Mouse (Mus musculus) left cerebral cortex, postnatal 25 days (tissue): ENCODE measurements around the gene Dcun1d1. TPM values are rescaled to one million over a fixed set of nuclear protein-coding genes. Genes with fewer than 3 reads are reported as not detected.
A peak's percentile ranks its signal among the peaks of the same experiment; 100 is the strongest.

ENCODE experiments used
- DNase-seq, 2 experiments: peaks; one replicate each; pipeline ENCODE4 v3.0.0; 2022; ENCODE audit warnings: low spot score in 2 of 2, mixed read lengths in 1 of 2
- intact Hi-C: fragments of 180-260 bp; cut with DNase I; formaldehyde crosslinking; loops from one replicate; pipeline ENCODE4 v1.15.1; 2025
- total RNA-seq, 2 experiments: library from RNA; stranded (reverse); gene quantifications; 2 replicates each; pipeline ENCODE4 v1.2.3; 2021

Gene Dcun1d1
- total RNA-seq: 10 to 100 TPM; 71.0 to 77.6 TPM

DNA sequence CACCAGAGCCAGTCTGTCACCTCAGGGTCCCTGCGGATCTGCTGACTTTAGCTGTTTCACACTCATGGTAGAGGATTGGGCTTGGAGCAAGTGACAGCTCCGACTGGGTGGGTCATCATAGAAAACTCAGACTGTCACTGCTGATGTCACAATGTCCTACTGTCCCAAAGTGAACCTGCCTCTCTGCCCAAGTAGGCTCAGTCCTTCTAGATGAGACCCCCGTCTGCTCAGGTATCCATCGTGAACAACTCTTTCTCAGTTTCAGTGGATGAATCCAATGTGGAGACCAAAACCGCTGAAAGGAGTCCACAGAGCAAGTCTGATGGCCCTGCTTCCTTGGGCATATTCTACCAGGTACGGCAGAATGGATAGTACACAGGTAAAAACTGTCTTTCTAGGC lies at the start of gene Dcun1d1:
TSS of gene Dcun1d1 (minus strand) at position 101 of the 400 bp plus-strand sequence.
- intact Hi-C loops: loop anchor here (10.0 kb wide), 1 partner anchor 183 kb away; the partner anchor contains the start of gene Atp11b
- DNase-seq: no peak

- intact Hi-C loops: no loop called here
- no peak for DNase-seq
These were observed 49.0 kb upstream of the Dcun1d1 start for GRCm38 (mm10) chr3:35986266-35986665.

GRCm38 (mm10) chr3:35973551-35973950 lies 36.3 kb upstream of the Dcun1d1 start:
- intact Hi-C loops: loop anchor here (2.0 kb wide), 2 partner anchors 87 to 285 kb away; no protein-coding TSS in a partner anchor
- peak in 1 of 2 experiments; percentile 36 for DNase-seq

DNA sequence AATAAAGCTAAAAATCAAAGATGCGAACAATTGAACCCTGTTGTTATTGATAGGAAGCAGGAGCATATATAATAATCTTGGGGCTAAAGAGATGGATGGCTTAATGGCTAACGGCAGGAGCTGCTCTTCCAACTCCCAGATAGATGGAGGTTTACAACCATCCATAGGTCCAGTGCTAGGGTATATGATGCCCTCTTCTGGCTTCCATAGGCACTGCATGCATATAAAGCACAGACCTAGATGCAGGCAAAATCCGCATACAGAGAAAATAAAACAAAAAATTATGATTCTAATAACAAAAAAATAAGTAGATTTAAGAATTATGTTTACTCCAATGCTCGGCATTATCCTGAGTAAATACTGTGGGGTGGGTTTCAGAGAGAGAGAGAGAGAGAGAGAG lies 35.7 kb upstream of the Dcun1d1 start:
- intact Hi-C loops: loop anchor here (2.0 kb wide), 2 partner anchors 88 to 284 kb away; no protein-coding TSS in a partner anchor
- DNase-seq: peak in 1 of 2 experiments; percentile 37

- peak in 1 of 2 experiments; percentile 33 for DNase-seq
- intact Hi-C loops: no loop called here
These were observed 33.9 kb upstream of the Dcun1d1 start for GRCm38 (mm10) chr3:35971149-35971548.

DNA sequence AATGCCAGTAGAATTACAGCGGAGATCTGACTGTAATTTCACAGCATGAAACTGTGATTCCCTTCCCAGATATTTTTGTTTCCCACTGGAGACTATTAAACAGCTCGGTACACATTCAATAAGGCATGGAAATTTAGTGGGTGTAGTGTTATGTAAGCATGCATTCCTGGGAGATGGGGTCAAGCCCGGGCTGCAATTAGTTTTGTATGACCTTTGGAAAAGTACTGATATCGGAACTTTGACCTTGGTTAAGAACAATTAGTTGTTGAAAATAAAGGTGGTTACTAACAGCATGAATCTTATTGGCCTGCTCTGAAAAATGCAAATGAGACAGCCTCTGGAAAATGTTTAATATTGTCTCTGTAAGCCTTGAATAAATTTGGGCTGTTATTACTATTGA lies 33.2 kb upstream of the Dcun1d1 start:
- no peak for DNase-seq
- intact Hi-C loops: no loop called here

- intact Hi-C loops: no loop called here
- no peak for DNase-seq
These were observed 30.2 kb upstream of the Dcun1d1 start for GRCm38 (mm10) chr3:35967366-35967921.

DNA sequence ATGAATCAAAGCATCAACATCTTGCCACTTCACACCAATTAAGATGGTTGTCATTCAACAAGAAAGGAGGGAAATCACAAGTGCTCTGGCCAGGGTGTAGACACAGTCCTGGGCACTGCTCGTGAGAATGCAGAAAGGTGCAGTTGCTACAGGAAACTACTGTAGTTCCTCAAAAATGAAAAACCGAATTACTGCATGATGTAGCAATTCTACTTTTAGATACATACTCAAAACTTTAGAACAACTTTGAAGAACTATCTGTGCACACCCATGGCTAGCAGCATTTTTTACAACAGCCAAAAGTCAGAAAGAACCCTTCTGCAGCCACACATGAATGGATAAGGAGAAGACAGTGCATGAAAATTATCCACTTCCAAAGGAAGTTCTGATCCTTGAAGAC lies 29.2 kb upstream of the Dcun1d1 start:
- intact Hi-C loops: no loop called here

GRCm38 (mm10) chr3:35964928-35965327 lies 27.7 kb upstream of the Dcun1d1 start:
- intact Hi-C loops: no loop called here
- DNase-seq: no peak

More for the DNA sequence above, 29.2 kb upstream of the Dcun1d1 start:
- DNase-seq: no peak

DNA sequence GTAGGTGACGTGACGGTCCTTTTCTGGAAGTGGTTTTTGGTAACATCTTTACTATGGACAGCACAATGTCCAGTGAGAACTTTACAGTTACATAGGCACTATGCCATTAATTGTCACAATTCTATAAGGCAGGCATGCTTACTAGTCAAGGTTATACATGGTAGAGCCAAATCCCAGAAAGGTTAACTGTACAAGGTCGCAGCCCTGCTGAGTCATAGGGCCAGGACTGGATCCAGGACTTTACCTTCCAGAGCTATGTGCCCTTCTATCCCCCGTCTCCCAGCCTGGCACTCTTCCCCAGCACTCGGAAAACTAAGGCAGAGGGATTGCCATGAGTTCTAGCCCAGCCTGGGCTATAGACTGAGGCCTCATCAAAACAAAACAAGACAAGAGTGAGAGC lies 26.7 kb upstream of the Dcun1d1 start:
- DNase-seq: no peak
- intact Hi-C loops: no loop called here

DNA sequence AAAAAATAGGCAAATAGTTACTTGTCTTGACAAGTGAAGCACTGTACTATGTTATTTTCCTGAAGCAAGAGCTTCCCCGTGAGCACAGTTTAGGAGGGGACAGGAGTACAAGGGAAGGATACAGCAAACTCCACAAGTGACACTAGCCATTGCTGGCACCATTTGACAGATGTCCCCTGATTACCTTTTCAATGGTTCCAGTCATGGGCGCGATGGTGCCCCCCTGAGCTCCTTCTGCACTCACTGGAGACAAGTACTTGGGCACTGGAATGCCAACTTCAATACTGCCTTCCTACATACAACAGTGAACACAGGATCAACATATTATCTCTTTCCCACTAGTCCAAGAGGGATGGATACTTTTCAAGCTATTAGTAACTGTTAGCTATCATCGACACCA lies 26.2 kb upstream of the Dcun1d1 start:
- intact Hi-C loops: no loop called here
- no peak for DNase-seq

- intact Hi-C loops: no loop called here
- DNase-seq: no peak
These were observed 25.7 kb upstream of the Dcun1d1 start for GRCm38 (mm10) chr3:35962967-35963366.

GRCm38 (mm10) chr3:35957230-35957629 lies 20.0 kb upstream of the Dcun1d1 start:
- DNase-seq: no peak
- intact Hi-C loops: no loop called here

GRCm38 (mm10) chr3:35954901-35955575 lies 17.8 kb upstream of the Dcun1d1 start:
- intact Hi-C loops: no loop called here
- peak in 1 of 2 experiments; percentile 29 for DNase-seq

DNA sequence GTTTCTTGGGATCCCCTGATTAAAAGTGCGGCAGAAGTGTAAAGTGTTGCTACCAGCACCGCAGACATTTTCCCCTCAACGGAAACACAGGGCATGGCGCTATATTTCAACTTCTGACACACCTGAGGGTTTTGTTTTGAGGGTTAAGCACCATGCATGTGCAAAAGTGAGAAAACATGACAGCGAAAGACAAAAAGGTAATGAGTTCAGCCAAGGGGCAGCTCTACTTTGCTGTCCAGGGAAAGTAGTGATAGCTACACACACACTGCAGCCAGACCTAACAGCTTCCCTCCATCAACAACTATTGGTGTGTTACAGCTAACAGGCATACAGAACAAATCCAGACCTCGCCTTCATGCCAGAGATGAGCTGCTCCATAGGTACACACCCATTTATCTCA lies 16.6 kb upstream of the Dcun1d1 start:
- no peak for DNase-seq
- intact Hi-C loops: no loop called here

DNA sequence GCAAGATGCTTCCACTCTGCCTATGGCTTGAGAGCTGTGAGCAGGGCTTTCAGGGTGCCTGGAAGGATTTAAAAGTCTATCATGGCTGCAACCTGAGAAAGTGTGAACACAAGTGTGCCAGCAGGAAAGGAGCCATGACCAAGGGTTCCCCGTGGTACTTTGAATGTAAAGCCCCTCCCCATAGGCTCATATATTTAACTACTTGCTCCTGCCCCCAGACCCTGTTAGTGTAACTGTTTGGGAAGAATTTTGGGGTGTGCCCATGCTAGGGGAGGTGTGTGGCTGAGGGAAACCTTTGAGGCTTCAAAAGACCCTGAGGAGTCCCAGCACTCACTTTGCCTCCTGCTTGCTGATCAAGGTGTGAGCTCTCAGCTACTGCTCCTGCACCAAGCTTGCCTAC lies 15.9 kb upstream of the Dcun1d1 start:
- DNase-seq: no peak
- intact Hi-C loops: no loop called here

DNA sequence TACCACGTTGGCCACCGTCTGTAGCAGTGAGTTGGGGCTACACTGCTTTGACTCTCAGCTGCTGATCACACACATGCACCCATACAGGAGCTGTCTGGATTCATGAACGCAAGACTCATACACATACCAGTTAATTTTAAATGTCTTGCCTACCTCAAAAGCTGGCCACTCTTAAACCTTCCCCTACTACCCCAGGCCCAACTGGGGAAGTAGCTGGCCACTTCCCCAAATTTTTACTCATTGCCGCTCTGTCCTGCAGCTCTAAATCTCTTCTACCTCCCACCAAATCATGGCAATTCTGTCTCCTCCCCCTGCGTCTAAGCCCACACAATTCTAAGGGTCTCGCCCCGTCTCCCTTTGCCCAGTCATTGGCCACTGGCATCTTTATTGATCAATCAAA lies 11.0 kb upstream of the Dcun1d1 start:
- intact Hi-C loops: no loop called here
- no peak for DNase-seq

DNA sequence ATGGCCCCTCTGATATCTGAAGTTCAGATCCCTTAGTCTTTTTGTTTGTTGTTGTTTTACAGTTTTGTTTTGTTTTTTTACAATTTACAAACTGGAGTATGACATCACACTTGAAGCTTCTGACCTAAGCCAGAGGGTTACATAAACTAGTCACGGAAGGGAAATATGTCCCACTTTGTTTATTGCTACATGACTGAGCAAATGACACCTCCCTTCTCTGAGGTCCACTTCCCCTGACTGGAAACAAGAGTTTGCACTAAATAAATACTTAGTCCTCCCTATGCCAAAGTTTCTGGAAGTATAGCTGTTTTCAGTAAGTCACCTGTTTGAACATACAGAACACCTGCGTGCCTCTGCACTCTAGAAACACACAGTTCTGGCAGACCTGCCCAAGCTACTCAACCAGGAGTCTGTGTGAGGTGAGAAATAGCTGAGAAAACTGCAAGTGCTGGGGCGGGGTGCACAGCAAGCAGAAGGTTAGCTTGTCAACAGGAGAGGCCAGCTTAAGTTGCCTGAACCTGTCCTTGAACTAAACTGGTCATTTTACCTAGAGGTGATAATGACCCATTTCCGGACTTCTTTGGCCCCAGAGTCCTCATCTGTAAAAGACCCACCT lies 3.4 kb upstream of the Dcun1d1 start:
- intact Hi-C loops: no loop called here
- no peak for DNase-seq

DNA sequence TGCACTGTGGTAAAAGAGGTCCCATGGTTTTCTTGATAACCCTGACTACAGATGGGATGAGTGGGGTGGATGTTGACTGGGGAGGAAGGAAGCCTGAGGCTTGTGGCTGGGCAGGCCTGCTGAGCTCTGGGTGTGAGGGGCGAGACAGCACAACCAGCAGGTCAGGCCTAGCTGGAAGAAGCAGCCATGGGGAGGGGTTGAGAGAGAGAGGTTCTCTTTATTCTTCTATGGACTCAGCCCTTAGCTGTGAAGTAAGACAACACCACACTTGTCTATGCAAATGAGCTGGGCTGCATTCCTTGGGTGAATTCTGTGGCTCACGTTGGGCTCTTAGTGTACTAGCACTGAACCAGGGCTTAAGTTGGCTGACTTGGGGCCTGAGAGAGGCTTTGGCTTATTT lies 2.8 kb upstream of the Dcun1d1 start:
- intact Hi-C loops: no loop called here
- no peak for DNase-seq

GRCm38 (mm10) chr3:35933405-35933777 lies 3.9 kb downstream of the Dcun1d1 start:
- DNase-seq: peak in 1 of 2 experiments; percentile 20
- intact Hi-C loops: loop anchor here (5.0 to 10.0 kb wide), 2 partner anchors 69 to 179 kb away; partner anchors contain the start of genes Atp11b and Mccc1
